Mouse (Mus musculus): ENCODE data around the gene Axin1.
A peak's percentile ranks its signal among the peaks of the same experiment; 100 is the strongest.
"Not testable (repeated sequence)": the region's sequence is repeated elsewhere in the genome, so short reads cannot be mapped to it uniquely, and the experiment has no call there.

GRCm38 (mm10) chr17:26175248-26175647 is 36.8 kb downstream of the Axin1 start:
- TF ChIP-seq CTCF (IDR thresholded peaks at IDR 0.05; ENCODE audit: low read depth), result peak; percentile 28
- not testable (repeated sequence) for TF ChIP-seq EP300 (IDR thresholded peaks at IDR 0.05; ENCODE audit: low read depth)
